Mouse (Mus musculus) layer of hippocampus, adult 2 months (tissue): ENCODE measurements around the gene Prr5l. TPM values are rescaled to one million over a fixed set of nuclear protein-coding genes. Genes with fewer than 3 reads are reported as not detected.
A peak's percentile ranks its signal among the peaks of the same experiment; 100 is the strongest.

ENCODE experiments used
- DNase-seq, 2 experiments: peaks; one replicate each; pipeline ENCODE4 v3.0.0; 2022; ENCODE audit warnings: low spot score in 2 of 2
- H3K27ac ChIP-seq: fragments of 200-600 bp; 2 replicates; pipeline ENCODE4 v1.8.1; 2022
- H3K4me3 ChIP-seq: fragments of 200-600 bp; 2 replicates; pipeline ENCODE4 v1.8.1; 2022; ENCODE audit warnings: mild to moderate bottlenecking
- CTCF ChIP-seq: fragments of 200-600 bp; conservative IDR thresholded peaks from 2 replicates; pipeline ENCODE4 v1.8.1; 2022; ENCODE audit warnings: antibody characterized with exemption, mild to moderate bottlenecking, moderate library complexity
- total RNA-seq, 2 experiments: library from RNA; stranded (reverse); gene quantifications; 2 replicates each; pipeline ENCODE4 v1.2.3; 2021

The Prr5l gene
- total RNA-seq, 2 experiments from 2014 or later: 7.2 to 9.5 TPM

DNA sequence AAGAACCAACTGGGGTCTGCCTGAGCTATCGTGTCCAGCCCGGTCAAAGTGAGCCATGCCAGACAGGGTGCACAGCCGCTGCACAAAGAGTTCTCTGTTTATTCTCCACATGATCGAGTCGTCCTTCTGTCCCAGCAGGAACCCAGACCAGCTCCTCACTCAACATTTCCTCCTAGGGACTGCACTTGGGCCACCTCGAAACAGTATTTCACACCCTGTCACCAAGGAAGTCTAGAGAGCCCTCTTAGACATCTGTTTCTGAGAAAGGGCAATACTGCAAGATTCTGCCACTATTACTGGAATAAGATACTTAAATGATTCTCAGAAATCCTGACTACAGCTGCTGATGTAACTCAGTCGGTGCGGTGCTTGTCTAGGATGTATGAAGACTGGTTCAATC, 72.1 kb downstream of the Prr5l start:
- no peak for DNase-seq
- Histone ChIP-seq H3K27ac (no peak overlapping the region), H3K4me3 (no peak overlapping the region)
- TF ChIP-seq CTCF: no peak

DNA sequence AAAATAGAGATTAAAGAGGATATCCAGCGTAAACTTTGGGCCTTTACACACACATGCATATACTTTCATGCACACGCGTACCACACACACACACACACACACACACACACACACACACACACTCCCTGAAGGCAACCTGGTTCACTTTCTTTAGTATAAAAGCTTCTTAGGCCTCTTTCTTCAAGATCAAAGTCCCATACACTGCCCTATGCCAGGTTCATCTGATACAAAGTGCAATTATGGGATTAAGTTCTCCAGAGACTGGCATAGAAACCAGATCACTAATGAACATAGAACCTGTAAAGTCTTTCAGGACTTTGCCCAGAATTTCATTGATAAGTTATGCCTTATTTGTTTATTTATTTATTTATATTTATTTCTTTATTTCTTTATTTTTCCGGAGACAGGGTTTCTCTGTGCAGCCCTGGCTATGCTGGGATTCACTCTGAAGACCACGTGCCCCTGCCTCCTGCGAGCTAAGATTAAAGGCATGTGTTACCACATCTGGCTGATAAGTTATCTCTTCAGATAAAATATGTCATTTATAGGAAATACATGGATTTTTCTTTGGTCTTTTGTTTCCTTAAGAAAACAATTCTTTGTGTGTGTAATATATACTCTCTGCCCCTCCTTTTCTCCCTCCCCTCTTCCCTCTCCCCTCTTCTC, 73.1 kb downstream of the Prr5l start:
- TF ChIP-seq CTCF: no peak
- Histone ChIP-seq H3K4me3 (no peak overlapping the region), H3K27ac (no peak overlapping the region)
- no peak for DNase-seq

DNA sequence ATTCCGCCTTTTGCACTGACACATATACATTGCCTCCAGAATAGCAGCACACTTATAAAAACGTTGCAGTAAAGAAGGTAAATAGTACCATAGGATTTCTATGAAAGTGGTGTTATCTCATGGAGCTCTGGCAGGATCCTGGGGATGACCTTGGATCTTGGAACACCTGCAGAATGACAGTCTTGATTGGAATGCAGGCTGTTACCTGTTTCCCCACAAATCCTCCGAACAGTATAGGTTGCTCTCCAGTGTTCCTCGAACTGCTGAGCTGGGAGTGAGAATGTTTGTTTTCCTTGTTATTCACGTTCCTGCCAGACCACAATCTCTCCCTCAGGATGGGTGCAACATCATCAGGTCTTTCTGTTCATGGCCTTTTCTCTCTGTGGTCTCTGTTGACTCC, 75.1 kb downstream of the Prr5l start:
- no peak for TF ChIP-seq CTCF

DNA sequence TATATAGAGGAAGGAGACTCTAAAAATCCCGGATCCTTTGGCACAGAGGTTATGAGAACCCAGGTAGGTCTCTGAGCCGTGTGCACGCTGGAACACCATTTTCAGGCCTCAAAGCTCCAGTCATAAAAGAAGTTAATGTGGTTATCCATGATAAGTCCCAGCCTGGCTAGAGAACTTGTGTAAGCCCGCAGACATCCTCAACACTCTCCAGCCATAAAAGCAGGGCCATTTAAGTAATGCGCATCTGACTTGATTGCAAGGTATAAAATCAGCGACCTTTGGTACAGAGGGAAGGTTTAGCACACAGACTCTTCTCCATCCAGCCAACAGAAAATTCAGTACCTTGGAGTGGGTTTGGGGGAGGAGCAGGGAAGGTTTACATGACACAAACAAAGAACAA, 80.6 kb downstream of the Prr5l start:
- no peak overlapping the region for H3K27ac ChIP-seq
- H3K4me3 ChIP-seq: no peak overlapping the region
- DNase-seq: no peak
- TF ChIP-seq CTCF: no peak

More for the DNA sequence above, 75.1 kb downstream of the Prr5l start:
- H3K27ac ChIP-seq: no peak overlapping the region
- no peak overlapping the region for H3K4me3 ChIP-seq
- DNase-seq: no peak

DNA sequence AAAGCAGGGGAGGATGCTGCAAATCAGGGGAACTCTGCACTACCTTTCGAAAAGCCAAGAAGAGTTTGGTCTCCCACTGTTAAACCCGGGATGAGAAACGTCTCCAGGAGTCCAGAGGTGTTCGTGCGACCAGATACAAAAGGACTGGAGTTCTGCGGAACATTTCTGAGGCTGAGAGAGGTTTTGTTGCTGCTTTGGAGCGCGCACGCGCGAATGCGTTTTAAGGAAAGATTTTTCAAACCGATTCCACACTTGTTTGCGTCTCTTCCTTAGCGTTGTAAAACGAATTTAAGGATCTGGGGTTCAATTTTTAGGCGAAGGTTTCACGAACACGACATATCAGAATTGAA, 85.0 kb downstream of the Prr5l start:
- Histone ChIP-seq H3K27ac (0 out of 2 replicates have a peak overlapping the region, but pooled peaks have one; percentile 64), H3K4me3 (peak overlapping the region; percentile 60)
- DNase-seq: no peak
- TF ChIP-seq CTCF: no peak

DNA sequence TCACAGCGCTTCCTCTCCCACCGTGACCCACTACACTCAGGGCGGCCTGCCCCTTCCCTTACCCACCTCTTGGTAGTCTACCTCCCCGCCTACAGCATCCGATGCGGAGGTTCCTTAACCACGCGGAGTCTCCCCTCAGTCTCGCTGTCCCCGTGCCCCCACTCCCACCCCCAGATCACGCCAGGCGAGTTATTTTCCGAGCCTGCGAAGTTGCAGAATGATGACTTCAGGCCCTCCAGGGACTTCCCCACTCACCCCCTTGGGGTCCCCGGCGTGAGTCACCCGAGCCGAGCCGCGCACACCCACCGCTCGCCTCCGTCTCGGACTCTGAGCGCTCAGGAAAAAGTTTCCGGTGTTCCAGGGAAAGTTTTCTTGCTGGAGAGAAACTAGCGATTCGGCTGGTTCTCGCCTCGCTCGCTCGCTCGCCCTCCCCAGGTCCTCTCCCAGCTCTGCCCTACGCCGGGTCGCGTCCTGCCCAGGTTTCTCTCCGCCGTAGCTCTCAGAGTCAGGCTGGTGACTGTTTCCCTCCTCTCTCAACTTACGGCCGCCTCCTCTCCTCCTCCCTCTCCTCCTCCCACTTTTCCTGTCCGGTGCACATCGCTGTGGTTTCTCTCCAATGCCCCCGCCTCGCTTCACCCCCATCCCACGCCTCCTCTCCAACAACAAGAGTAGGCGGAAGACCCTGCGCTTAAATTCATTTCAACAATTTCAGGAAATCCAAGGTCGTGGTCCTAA, 85.5 kb downstream of the Prr5l start:
- no peak for DNase-seq
- H3K4me3 ChIP-seq: peak overlapping the region; percentile 60
- no peak for TF ChIP-seq CTCF
- H3K27ac ChIP-seq: peak overlapping the region; percentile 64

DNA sequence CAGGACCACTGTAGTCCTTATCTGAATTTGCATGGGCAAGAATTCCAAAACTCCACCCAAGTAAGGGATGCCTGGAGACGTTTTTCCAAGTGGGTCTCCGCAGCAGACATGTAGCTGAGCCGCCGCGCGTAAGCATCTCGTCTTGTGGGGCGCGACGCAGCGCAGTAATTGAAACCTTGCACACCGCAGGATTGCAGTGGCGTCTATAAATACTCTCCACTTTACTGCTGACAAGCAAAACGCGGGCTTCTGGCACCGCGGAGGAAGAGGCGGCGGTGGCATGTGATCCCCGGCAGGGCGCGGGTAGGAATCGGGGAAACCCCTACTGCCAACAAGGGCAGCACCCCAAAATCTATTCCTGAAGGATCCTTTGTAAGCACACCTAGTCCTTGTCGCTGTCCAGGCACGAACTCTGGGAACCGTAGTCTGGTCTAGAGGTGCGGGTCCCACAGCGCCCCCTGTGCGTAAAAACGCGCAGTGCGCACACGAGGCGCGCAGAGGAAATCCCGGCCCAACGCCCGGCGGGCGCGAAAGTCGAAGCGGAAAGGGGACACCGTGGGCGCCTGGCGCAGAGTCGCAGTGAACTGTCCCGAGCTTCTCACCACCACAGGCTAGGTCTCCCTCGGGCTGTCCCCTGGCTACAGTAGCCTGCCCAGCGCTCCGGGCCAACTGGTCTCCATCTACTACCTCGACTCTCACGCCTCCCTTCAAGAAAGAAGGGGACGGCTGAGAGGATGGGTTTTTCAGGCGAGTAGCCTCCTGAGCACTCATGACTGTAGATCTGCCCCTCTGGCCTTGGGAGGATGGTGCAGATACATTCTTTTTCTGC, 86.3 kb downstream of the Prr5l start:
- peak overlapping the region; percentile 60 for H3K4me3 ChIP-seq
- H3K27ac ChIP-seq: peak overlapping the region; percentile 64
- TF ChIP-seq CTCF: peak; percentile 86
- peak in 1 of 2 experiments; percentile 56 for DNase-seq

GRCm38 (mm10) chr2:101792130-101792529, 90.7 kb downstream of the Prr5l start:
- H3K27ac ChIP-seq: no peak overlapping the region
- no peak for TF ChIP-seq CTCF
- no peak overlapping the region for H3K4me3 ChIP-seq
- no peak for DNase-seq

DNA sequence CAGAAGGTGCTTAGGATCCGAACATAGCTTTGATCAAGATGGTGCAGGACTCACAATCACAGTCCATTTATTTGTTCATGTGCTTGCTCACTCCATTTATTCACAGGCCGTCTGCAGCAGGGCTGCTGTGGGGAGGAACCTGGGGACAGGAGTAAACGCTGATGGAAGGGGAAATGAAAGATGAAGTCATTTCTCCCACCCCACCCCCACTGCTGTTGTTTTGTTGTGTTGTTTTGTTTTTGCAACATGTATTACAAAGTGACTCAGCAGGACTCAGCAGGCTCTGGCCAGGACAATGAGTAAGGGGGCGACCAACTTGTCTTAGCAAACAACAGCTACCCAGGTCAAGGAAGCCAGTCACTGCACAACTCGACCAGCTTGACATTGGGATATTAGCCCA, 99.6 kb downstream of the Prr5l start:
- Histone ChIP-seq H3K4me3 (no peak overlapping the region), H3K27ac (no peak overlapping the region)
- TF ChIP-seq CTCF: no peak
- DNase-seq: no peak

GRCm38 (mm10) chr2:101781357-101781777, 101.5 kb downstream of the Prr5l start:
- Histone ChIP-seq H3K27ac (peak overlapping the region; percentile 36; the same call in 1 of the 2 replicates), H3K4me3 (no peak overlapping the region)
- TF ChIP-seq CTCF: no peak
- DNase-seq: no peak

DNA sequence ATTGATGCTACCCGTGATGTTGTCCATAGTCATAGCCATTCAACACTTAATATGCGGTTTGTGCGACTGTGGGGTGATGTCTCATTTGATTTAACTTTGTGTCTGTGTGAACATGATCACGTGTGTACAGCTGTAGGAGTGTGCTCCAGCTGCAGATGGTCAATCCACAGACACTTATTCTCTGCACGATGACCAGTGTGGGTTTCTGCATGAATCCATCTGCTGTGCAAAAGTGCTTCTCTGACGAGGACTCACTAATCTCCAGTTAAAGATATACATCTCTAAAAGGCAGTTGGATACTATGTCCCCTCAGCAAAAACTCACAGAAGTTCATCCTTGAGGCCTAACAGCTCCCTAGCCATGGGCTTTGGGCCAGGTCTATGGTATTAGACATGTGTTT, 104.7 kb downstream of the Prr5l start:
- Histone ChIP-seq H3K4me3 (no peak overlapping the region), H3K27ac (no peak overlapping the region)
- TF ChIP-seq CTCF: no peak
- DNase-seq: no peak

DNA sequence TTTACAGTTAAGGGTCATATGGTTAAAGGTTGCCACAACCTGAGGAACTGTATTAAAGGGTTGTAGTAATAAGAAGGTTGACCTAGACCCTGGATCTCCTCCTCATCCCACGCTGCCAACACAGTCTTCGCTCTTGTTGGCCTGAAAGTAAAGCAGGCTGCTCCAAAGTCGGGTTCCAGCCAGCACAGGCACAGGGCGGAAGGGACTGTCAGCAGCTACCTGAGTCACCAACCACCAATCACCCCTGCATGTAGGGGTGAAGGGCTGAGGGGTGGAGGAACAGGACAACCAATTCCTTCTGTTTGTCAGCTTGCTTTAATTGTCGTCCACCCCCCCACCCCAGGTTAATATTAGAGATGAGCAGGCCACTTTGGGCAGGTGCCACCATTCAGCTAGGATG, 119.3 kb downstream of the Prr5l start:
- no peak overlapping the region for H3K4me3 ChIP-seq
- no peak for TF ChIP-seq CTCF
- DNase-seq: no peak

DNA sequence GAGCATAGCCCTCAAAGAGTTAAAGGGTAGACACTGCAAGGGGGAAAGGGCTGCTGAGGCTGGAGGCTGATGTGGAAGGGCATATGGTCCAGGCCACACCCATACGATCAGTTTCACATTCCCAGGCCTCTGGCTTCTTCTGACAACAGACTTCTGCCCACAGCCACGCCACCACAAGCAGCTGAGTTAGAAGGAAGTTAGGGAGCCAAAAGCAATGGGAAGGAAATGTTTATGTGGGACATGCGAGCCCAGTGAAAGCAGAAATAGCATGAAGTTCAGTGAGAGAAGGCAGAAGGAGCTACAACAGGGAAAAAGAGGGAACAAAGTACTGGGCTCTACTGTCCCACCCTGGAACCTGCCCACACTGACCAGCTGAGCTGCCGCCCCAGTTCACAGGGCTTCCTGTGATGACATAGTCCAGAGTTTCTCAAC, 119.9 kb downstream of the Prr5l start:
- Histone ChIP-seq H3K4me3 (no peak overlapping the region), H3K27ac (peak overlapping the region; percentile 23; the same call in 1 of the 2 replicates)
- no peak for TF ChIP-seq CTCF
- DNase-seq: no peak

More for the DNA sequence above, 119.3 kb downstream of the Prr5l start:
- H3K27ac ChIP-seq: no peak overlapping the region
